Mouse (Mus musculus) spleen, postnatal 36 days (tissue): ENCODE measurements at regions not wholly inside any gene's neighbourhood (a gene's known extent, or its start where the extent isn't known, plus 50 kb on each side); places are given as distances from the start of the nearest gene placed in this dataset.
A peak's percentile ranks its signal among the peaks of the same experiment; 100 is the strongest.

Experiments
- DNase-seq, 2 experiments: peaks; one replicate each; pipeline ENCODE4 v3.0.0; 2022; ENCODE audit warnings: low spot score in 2 of 2, mixed read lengths in 1 of 2

- DNase-seq = no peak
Measured at GRCm38 (mm10) chr14:79929451-79929850, 54.4 kb upstream of the Olfm4 start.

GRCm38 (mm10) chr14:79927161-79927560 is 56.7 kb upstream of the Olfm4 start:
- DNase-seq = no peak

- peak in 1 of 2 experiments; percentile 1 for DNase-seq
Measured at GRCm38 (mm10) chr14:79916960-79917848, 66.7 kb upstream of the Olfm4 start.

- no peak for DNase-seq
Measured at GRCm38 (mm10) chr14:79914966-79915365, 68.9 kb upstream of the Olfm4 start.

GRCm38 (mm10) chr14:79913315-79913714 is 70.6 kb upstream of the Olfm4 start:
- DNase-seq = no peak

- no peak for DNase-seq
Measured at GRCm38 (mm10) chr14:79912610-79913009, 71.3 kb upstream of the Olfm4 start.

GRCm38 (mm10) chr14:79907761-79908160 is 76.1 kb upstream of the Olfm4 start:
- DNase-seq = no peak

- DNase-seq = no peak
Measured at GRCm38 (mm10) chr14:79905574-79905973, 78.3 kb upstream of the Olfm4 start.

GRCm38 (mm10) chr14:79902355-79902754 is 81.5 kb upstream of the Olfm4 start:
- DNase-seq = no peak

GRCm38 (mm10) chr14:79898240-79898639 is 85.6 kb upstream of the Olfm4 start:
- DNase-seq = no peak

- no peak for DNase-seq
Measured at GRCm38 (mm10) chr14:79893241-79893640, 90.6 kb upstream of the Olfm4 start.

- no peak for DNase-seq
Measured at GRCm38 (mm10) chr14:79890682-79891081, 93.2 kb upstream of the Olfm4 start.

GRCm38 (mm10) chr14:79890280-79890679 is 93.6 kb upstream of the Olfm4 start:
- DNase-seq = no peak

GRCm38 (mm10) chr14:79883487-79883886 is 100.4 kb upstream of the Olfm4 start:
- no peak for DNase-seq

GRCm38 (mm10) chr14:79881726-79882125 is 102.2 kb upstream of the Olfm4 start:
- DNase-seq = no peak

GRCm38 (mm10) chr14:79880065-79880755 is 103.7 kb upstream of the Olfm4 start:
- no peak for DNase-seq

GRCm38 (mm10) chr14:79879333-79880035 is 104.4 kb upstream of the Olfm4 start:
- DNase-seq = no peak

GRCm38 (mm10) chr14:79878285-79879019 is 105.4 kb upstream of the Olfm4 start:
- no peak for DNase-seq

GRCm38 (mm10) chr14:79873062-79873461 is 102.0 kb upstream of the Pcdh8 start:
- no peak for DNase-seq

- DNase-seq = no peak
Measured at GRCm38 (mm10) chr14:79872430-79872829, 101.3 kb upstream of the Pcdh8 start.

GRCm38 (mm10) chr14:79869325-79869724 is 98.2 kb upstream of the Pcdh8 start:
- DNase-seq = no peak

- DNase-seq = no peak
Measured at GRCm38 (mm10) chr14:79856245-79856644, 85.1 kb upstream of the Pcdh8 start.
